Mouse (Mus musculus): ENCODE data around the gene Peli2. TPM values are rescaled to one million over a fixed set of nuclear protein-coding genes. Genes with fewer than 3 reads are reported as not detected.

Gene Peli2
- total RNA-seq, 1 experiment from 2014 or later, result 27.7 TPM

GRCm38 (mm10) chr14:48224861-48225300 lies 104.3 kb downstream of the Peli2 start:
- no peak for DNase-seq

DNA sequence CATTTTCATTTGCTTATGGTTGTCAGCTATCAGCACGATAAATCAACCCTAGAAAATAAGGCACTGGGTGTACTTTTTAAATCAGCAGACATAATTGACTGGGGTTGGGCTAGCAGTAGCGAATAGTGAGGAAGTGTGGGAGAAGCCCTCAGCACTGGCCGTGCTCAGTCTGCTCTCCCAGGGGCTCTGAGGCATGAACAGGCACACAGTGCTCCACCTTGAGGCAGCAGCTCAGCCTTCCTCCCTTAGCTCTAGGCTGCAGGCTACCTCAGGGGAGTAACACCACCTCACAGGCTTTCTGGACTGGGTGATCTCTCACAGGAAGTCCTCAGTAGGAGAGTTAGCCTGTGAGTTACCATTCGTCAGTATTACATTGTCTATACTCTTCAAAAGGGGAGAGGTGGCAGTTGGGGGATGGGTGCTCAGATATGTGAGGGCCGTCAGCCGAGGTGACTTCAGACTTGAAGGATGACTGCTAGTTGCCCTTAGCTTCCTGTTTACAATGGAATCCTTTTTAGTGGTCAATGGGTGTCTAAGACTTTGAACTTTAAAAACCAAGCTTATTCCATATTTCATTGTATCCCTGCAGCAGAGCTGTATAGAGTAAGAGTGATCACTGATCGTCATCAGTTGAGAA lies 105.3 kb downstream of the Peli2 start:
- no peak for DNase-seq

DNA sequence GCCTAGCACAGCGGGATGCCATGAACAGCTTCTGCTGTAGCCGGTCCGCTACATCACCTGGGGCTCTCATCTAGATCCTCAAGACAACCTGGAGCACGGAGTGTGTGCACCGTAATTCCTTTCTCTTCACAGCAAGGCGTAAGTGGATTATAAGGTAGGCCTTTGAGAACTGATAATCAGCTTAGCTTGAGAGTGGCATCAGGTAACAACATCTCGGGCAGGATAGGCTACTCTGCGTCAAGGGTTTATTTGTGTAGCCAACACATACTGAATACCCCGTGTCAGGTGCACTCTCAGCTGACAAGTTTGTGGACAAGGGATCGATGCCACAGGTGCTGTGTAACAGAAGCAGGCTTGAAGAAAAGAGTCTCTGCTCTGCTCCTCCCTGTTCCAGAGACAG lies 106.1 kb downstream of the Peli2 start:
- no peak for DNase-seq

GRCm38 (mm10) chr14:48234785-48235519 lies 114.3 kb downstream of the Peli2 start:
- DNase-seq, result no peak

- DNase-seq, result no peak
Measured at GRCm38 (mm10) chr14:48241335-48241734, 120.7 kb downstream of the Peli2 start.

DNA sequence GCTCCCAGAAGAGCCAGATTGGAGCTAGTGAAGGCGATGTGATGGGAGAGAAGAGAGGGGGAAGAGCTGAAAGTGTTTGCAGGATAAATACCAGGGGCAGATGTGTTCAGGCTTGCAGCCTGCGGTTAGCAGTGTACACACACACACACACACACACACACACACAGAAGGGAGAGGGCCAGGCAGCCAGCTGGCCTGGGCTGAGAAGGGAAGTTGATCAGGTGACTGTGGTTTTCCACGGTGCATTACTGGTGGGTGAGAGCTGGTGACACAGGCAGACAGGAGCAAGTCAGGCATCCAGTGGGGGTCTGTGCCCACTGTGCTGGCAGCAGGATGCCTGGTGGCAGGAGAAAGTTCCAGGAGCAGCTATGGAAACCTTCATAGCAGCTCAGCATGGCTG lies 125.6 kb downstream of the Peli2 start:
- DNase-seq, result no peak

DNA sequence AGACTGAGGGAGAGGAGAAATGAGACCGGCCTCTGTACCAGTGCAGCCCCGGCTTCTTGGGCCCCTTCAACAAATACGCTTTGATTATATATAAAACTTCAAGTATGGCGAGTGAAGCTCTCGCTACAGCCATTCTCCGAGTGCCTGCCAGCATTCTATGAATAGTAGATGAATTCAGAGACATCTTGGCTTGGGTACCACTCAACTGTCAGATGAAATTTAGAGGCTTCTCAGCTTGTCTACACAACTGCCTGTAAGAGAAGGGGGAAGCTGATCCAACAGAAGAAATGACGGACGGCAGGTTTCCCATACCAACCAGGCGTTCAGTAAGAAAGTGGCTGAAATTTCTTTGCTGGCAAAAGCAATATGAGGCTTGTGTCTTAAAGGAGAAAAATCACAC lies 126.3 kb downstream of the Peli2 start:
- DNase-seq, result no peak

GRCm38 (mm10) chr14:48249459-48249858 lies 128.8 kb downstream of the Peli2 start:
- DNase-seq, result peak; percentile 54

DNA sequence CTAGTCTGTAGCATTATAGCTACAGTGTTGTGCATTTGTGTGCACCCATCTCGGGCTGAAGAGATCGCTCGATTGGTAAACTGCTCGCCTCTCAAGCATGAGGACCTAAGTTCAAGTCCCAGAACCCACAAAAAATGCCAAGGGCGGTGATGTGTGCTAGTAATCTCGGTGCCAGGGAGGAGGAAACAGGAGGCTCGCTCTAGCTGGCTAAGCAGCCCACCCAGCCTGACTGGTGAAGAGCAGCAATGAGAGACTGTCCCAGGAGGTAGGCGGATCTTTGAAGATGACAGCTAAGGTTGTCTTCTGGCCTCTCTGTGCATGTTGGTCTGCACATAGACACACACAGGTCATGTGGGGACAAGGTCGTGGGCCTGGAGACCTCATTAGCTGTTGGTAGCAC lies 129.3 kb downstream of the Peli2 start:
- no peak for DNase-seq

- DNase-seq, result no peak
Measured at GRCm38 (mm10) chr14:48251381-48251979, 130.9 kb downstream of the Peli2 start.

DNA sequence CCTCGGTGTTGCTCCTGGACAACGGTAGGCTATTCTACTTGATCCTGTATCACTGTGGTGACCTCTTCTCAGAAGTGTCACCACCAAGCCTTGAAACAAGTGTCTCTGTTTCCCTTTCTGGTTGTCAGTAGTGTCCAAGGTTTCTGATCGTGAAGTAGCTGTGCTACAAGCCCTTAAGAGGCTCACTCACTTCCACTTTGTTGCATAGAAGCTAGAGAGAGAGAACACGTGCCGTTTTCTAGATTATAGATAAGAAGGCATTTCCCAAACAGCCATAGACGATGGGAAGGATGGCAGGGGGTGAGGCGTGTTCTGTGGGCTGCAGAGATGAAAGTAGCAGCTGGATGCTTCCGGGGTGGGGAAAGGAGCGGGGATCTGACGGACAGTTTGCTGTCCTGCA lies 132.6 kb downstream of the Peli2 start:
- no peak for DNase-seq

DNA sequence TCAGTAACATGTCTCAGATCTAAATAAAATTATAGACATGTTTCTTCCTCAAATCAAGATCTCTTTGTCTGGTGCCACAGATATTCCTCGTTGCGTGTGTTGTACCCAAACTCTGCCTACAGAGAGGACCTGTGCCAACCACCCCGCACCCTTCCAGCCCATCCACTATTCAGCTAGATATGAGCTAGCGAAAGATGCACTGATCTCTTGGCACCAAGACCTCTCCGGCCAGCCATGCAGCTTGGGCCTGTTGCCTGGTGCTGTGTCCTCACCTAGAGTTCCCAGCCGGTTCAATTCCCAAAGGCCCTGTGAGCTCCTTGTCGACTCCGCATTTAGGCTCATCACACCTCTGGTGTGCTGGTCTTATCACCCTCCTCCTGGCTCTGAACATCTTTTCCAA lies 134.1 kb downstream of the Peli2 start:
- no peak for DNase-seq

DNA sequence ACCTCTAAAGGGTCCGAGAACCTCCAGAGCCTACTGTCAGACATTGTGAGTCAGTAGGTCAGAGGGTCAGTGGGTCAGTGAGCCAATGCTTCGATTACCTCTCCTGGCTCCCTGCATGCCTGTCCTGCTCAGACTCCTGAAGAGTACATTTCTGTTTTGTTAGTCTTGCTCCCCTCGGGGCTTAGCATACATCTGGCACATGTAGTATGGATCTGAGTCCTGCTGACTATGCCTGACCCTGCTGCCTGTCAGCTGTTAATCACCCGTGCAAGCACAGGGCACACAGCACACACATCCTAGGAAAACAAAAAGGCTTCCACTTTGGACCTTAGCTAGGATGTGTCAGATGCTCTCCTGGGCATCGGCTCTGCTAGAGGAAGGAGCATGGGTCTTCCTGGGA lies 134.7 kb downstream of the Peli2 start:
- no peak for DNase-seq

GRCm38 (mm10) chr14:48257759-48258158 lies 137.1 kb downstream of the Peli2 start:
- DNase-seq, result no peak

GRCm38 (mm10) chr14:48258696-48259366 lies 138.2 kb downstream of the Peli2 start:
- DNase-seq, result no peak

DNA sequence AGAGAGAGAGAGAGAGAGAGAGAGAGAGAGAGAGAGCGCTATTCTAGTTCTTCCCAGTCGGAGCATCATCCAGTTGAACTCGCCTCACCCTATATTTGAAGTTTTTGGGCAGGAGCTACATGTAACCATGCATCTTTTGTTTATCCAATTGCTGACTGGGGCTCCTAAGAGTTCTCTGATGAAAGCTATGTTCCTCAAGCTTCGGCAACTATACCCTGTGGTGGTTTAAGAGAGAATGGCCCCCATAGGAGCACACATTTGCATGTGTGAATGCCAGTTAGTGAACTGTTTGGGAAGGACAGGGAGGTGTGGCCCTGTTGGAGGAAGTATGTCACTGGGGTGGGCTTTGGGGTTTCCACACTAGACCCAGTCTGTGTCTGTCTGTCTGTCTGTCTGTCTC lies 142.5 kb downstream of the Peli2 start:
- no peak for DNase-seq

GRCm38 (mm10) chr14:48266710-48267109 lies 146.1 kb downstream of the Peli2 start:
- no peak for DNase-seq

- no peak for DNase-seq
Measured at GRCm38 (mm10) chr14:48278291-48278690, 157.7 kb downstream of the Peli2 start.

- no peak for DNase-seq
Measured at GRCm38 (mm10) chr14:48286949-48287348, 166.3 kb downstream of the Peli2 start.

GRCm38 (mm10) chr14:48287581-48287980 lies 167.0 kb downstream of the Peli2 start:
- no peak for DNase-seq

DNA sequence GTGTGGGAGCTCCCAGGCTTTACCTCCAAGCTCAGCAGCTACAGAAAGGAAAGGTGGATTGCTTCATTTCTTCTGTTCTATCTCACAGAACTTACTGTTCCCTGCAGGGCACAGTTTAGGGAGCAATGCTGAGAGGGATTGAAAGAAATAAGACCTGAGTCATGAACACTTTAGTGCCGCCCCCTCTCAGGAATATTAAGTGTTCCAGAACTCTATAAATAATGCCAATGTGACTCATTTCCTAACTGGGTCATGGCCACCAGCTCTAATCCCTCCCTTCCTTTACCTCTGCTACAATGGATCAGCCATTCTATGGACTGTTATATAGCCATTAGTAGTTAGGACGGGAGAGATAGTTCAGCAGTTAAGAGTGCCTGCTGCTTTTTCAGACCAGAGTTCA lies 168.0 kb downstream of the Peli2 start:
- no peak for DNase-seq

GRCm38 (mm10) chr14:48289602-48290599 lies 169.3 kb downstream of the Peli2 start:
- DNase-seq, result no peak

All from adrenal gland, postnatal 25 days (tissue).